Mouse (Mus musculus): Measurements from ENCODE around the gene Rph3al.

DNA sequence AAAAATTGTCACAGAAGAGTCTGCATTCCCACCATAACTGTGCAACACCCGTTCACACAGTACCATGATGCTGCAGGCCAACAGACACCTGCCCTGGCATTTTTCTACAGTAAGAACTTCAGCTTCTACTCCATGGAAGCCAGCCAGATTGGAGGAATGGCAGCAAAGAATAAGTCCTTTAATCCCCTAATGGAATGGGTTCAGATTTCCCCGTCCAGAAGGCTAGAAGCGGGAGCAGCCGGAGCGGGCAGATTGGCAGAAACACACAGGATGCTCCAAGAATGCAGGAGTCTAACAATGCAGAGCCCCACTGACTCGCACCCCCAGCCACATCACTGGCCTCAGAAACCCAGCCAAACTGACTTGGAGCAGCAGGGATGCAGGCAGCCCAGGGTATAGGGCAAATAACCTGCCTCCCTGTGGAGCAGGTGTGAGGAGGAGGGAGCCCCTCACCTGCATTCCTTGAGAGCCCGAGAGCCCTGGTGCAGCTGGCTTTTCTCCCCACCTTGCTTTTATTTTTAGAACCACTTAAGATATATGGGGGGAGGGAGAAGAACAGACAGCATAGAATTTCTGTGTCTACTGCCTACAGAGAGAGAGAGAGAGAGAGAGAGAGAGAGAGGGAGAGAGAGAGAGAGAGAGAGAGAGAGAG, 34.8 kb upstream of the Rph3al start:
- TF ChIP-seq GATA1 (IDR thresholded peaks at IDR 0.05; ENCODE audit: low read length) (no peak), TAL1 (IDR thresholded peaks at IDR 0.05; ENCODE audit: low read length) (no peak)
